Mouse (Mus musculus): ENCODE measurements around the gene Rln1. TPM values are rescaled to one million over a fixed set of nuclear protein-coding genes. Genes with fewer than 3 reads are reported as not detected.

Rln1 gene
- polyA plus RNA-seq, 1 experiment from 2014 or later = not detected

GRCm38 (mm10) chr19:29354895-29355877, 20.7 kb upstream of the Rln1 start:
- Histone ChIP-seq H3K27me3 (ENCODE audit: insufficient read depth, low read length) (no peaks in the 10 kb centered on the region), H3K9ac (replicated peaks) (peak overlapping the region; percentile 59), H3K4me3 (ENCODE audit: low read depth, low read length) (peak overlapping the region; percentile 56), H3K4me2 (ENCODE audit: low read depth, low read length) (peak overlapping the region; percentile 87), H3K27ac (ENCODE audit: low read depth) (peak overlapping the region; percentile 52; the same call in 1 of the 2 replicates), H3K9me3 (ENCODE audit: low read length) (no peaks in the 10 kb centered on the region), H3K4me1 (ENCODE audit: insufficient read depth) (peaks cover 9% of the 10 kb centered on the region), H3K36me3 (replicated peaks; ENCODE audit: insufficient read depth, low read length) (peaks cover 19% of the 10 kb centered on the region)
- TF ChIP-seq CTCF (IDR thresholded peaks at IDR 0.05; ENCODE audit: low read depth) = peak; percentile 98
- TF ChIP-seq EP300 (IDR thresholded peaks at IDR 0.05; ENCODE audit: low read depth) = no peak
- ATAC-seq (peak; percentile 85), DNase-seq (peak; percentile 92)
- WGBS (ENCODE audit: insufficient replicate concordance) = 4% methylated on average over 20 of the region's 20 CpGs

DNA sequence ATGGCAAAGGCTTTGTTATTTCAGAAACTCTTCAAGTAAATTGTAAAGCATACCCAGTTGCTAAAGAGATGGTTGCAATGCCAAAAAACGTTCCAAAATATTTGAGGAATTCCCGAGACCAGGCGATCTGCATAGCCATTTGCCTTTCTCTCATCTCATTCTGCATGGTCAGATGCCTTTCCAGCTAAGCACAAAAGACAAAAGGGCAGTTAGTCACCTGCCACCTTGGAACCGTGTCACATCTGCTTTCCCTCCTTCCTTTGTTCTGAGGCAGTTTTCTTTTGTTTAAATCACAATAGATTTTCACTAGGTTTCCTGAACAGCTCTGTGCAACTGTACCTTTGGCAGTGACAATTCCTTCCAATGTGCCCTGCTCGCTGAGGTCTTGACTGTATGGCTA, 16.5 kb upstream of the Rln1 start:
- DNase-seq (no peak), ATAC-seq (no peak)
- 69% methylated on average over 5 of the region's 5 CpGs for WGBS (ENCODE audit: insufficient replicate concordance)
- Histone ChIP-seq H3K27ac (ENCODE audit: low read depth) (no peak overlapping the region), H3K9ac (replicated peaks) (no peak overlapping the region), H3K27me3 (ENCODE audit: insufficient read depth, low read length) (no peaks in the 10 kb centered on the region), H3K4me2 (ENCODE audit: low read depth, low read length) (no peak overlapping the region), H3K4me1 (ENCODE audit: insufficient read depth) (peaks cover 6% of the 10 kb centered on the region), H3K36me3 (replicated peaks; ENCODE audit: insufficient read depth, low read length) (peaks cover 6% of the 10 kb centered on the region; the same call in 1 of the 2 replicates), H3K4me3 (ENCODE audit: low read depth, low read length) (no peak overlapping the region), H3K9me3 (ENCODE audit: low read length) (no peaks in the 10 kb centered on the region)
- TF ChIP-seq EP300 (IDR thresholded peaks at IDR 0.05; ENCODE audit: low read depth) (no peak), CTCF (IDR thresholded peaks at IDR 0.05; ENCODE audit: low read depth) (no peak)

DNA sequence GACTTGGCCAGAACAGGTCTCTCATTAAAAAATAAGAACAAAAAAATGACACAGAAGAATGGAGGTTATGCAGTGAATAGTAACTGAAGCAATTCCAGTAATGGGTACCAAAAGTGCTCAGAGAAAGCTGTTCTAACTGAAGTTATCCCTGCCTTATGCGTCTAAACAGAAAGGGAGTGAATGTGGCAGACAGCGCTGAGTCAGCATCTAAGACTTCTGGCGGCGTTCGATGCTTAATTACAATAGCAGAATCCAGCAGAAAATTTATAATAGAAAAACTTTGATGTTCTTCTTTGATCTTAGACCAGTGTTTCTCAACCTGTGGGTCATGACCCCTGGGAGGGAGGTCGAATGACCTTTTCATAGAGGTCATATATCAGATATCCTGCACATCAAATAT, 11.2 kb upstream of the Rln1 start:
- ATAC-seq (no peak), DNase-seq (no peak)
- Histone ChIP-seq H3K27me3 (ENCODE audit: insufficient read depth, low read length) (no peaks in the 10 kb centered on the region), H3K27ac (ENCODE audit: low read depth) (no peak overlapping the region), H3K4me3 (ENCODE audit: low read depth, low read length) (no peak overlapping the region), H3K36me3 (replicated peaks; ENCODE audit: insufficient read depth, low read length) (peaks cover 4% of the 10 kb centered on the region; the same call in 1 of the 2 replicates), H3K9me3 (ENCODE audit: low read length) (no peaks in the 10 kb centered on the region), H3K4me2 (ENCODE audit: low read depth, low read length) (no peak overlapping the region), H3K4me1 (ENCODE audit: insufficient read depth) (no peaks in the 10 kb centered on the region), H3K9ac (replicated peaks) (no peak overlapping the region)
- TF ChIP-seq CTCF (IDR thresholded peaks at IDR 0.05; ENCODE audit: low read depth) (no peak), EP300 (IDR thresholded peaks at IDR 0.05; ENCODE audit: low read depth) (no peak)
- 73% methylated on average over 6 of the region's 6 CpGs for WGBS (ENCODE audit: insufficient replicate concordance)

- Histone ChIP-seq H3K4me1 (ENCODE audit: insufficient read depth) (no peaks in the 10 kb centered on the region), H3K9ac (replicated peaks) (no peak overlapping the region), H3K27ac (ENCODE audit: low read depth) (no peak overlapping the region), H3K27me3 (ENCODE audit: insufficient read depth, low read length) (no peaks in the 10 kb centered on the region), H3K9me3 (ENCODE audit: low read length) (no peaks in the 10 kb centered on the region), H3K4me2 (ENCODE audit: low read depth, low read length) (no peak overlapping the region), H3K36me3 (replicated peaks; ENCODE audit: insufficient read depth, low read length) (peaks cover 1% of the 10 kb centered on the region; the same call in 1 of the 2 replicates), H3K4me3 (ENCODE audit: low read depth, low read length) (no peak overlapping the region)
- ATAC-seq (no peak), DNase-seq (no peak)
- TF ChIP-seq EP300 (IDR thresholded peaks at IDR 0.05; ENCODE audit: low read depth) (no peak), CTCF (IDR thresholded peaks at IDR 0.05; ENCODE audit: low read depth) (no peak)
Observed at GRCm38 (mm10) chr19:29344868-29345267, 10.4 kb upstream of the Rln1 start.

DNA sequence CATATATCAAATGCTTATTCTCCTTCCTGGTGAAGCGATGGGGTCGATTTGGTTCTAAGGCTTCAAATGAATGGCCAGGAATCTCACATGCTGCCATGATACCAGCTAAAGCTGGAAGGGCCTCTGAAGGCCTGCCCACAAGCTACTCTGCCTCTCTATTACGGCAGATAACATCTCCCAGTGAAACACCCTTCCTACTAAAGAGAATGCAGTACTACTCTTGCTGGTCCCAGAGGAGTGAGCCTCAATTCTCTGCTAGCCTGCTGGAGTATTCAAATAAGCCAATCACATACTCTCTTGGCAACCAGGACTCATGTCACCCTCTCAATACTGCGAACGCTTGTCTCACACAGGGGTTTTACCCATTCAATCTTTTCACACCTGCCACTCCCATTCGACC, 7.8 kb upstream of the Rln1 start:
- 77% methylated on average over 6 of the region's 6 CpGs for WGBS (ENCODE audit: insufficient replicate concordance)
- Histone ChIP-seq H3K36me3 (replicated peaks; ENCODE audit: insufficient read depth, low read length) (no peaks in the 10 kb centered on the region), H3K4me3 (ENCODE audit: low read depth, low read length) (no peak overlapping the region), H3K9me3 (ENCODE audit: low read length) (no peaks in the 10 kb centered on the region), H3K9ac (replicated peaks) (no peak overlapping the region), H3K4me2 (ENCODE audit: low read depth, low read length) (no peak overlapping the region), H3K4me1 (ENCODE audit: insufficient read depth) (no peaks in the 10 kb centered on the region), H3K27me3 (ENCODE audit: insufficient read depth, low read length) (no peaks in the 10 kb centered on the region), H3K27ac (ENCODE audit: low read depth) (no peak overlapping the region)
- ATAC-seq = no peak
- no peak for TF ChIP-seq EP300 (IDR thresholded peaks at IDR 0.05; ENCODE audit: low read depth)
- no peak for TF ChIP-seq CTCF (IDR thresholded peaks at IDR 0.05; ENCODE audit: low read depth)
- no peak for DNase-seq

GRCm38 (mm10) chr19:29341029-29341428, 6.6 kb upstream of the Rln1 start:
- no peak for DNase-seq
- no peak for TF ChIP-seq EP300 (IDR thresholded peaks at IDR 0.05; ENCODE audit: low read depth)
- TF ChIP-seq CTCF (IDR thresholded peaks at IDR 0.05; ENCODE audit: low read depth) = no peak
- no peak overlapping the region for H3K9ac ChIP-seq (replicated peaks)
- no peak overlapping the region for H3K4me2 ChIP-seq (ENCODE audit: low read depth, low read length)
- no peaks in the 10 kb centered on the region for H3K4me1 ChIP-seq (ENCODE audit: insufficient read depth)
- no peak for ATAC-seq
- WGBS (ENCODE audit: insufficient replicate concordance) = 46% methylated on average over 4 of the region's 4 CpGs
- H3K36me3 ChIP-seq (replicated peaks; ENCODE audit: insufficient read depth, low read length) = no peaks in the 10 kb centered on the region
- H3K9me3 ChIP-seq (ENCODE audit: low read length) = no peaks in the 10 kb centered on the region
- H3K4me3 ChIP-seq (ENCODE audit: low read depth, low read length) = no peak overlapping the region
- no peak overlapping the region for H3K27ac ChIP-seq (ENCODE audit: low read depth)
- no peaks in the 10 kb centered on the region for H3K27me3 ChIP-seq (ENCODE audit: insufficient read depth, low read length)

All from liver, postnatal 0 days (tissue).